Mouse (Mus musculus) liver, postnatal 0 days (tissue): ENCODE results near the gene P2rx6.

Experiments
- CTCF ChIP-seq: sonication (generic); IDR thresholded peaks from 2 replicates; pipeline ENCODE4 v1.5.1; 2016; ENCODE audit warnings: antibody characterized with exemption, low read depth
- EP300 ChIP-seq: IDR thresholded peaks from 2 replicates; pipeline ENCODE4 v1.6.1; 2016; ENCODE audit warnings: antibody characterized with exemption, low read depth, mild to moderate bottlenecking

DNA sequence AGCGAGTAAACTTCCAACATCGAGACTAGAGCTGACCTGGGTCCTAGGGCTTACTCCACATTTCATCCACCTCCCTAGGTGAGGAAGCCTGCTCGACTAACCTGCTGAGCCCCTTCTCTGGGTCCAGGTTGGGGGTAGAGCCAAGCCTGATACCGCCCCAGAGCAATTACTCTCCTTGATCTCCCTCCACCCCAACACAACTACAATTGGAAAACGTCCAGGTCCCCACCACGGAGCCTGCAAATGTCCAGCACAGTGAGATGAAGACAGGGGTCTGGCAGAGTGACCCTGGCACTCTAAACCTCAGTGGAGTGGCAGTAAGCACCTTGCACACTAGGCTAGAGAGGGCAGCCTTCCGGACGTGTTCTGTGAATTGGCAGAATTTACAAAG, 15.1 kb downstream of the P2rx6 start:
- TF ChIP-seq CTCF, result no peak
- no peak for TF ChIP-seq EP300
